Mouse (Mus musculus): ENCODE results near the gene Scrn2.

Gene Scrn2

DNA sequence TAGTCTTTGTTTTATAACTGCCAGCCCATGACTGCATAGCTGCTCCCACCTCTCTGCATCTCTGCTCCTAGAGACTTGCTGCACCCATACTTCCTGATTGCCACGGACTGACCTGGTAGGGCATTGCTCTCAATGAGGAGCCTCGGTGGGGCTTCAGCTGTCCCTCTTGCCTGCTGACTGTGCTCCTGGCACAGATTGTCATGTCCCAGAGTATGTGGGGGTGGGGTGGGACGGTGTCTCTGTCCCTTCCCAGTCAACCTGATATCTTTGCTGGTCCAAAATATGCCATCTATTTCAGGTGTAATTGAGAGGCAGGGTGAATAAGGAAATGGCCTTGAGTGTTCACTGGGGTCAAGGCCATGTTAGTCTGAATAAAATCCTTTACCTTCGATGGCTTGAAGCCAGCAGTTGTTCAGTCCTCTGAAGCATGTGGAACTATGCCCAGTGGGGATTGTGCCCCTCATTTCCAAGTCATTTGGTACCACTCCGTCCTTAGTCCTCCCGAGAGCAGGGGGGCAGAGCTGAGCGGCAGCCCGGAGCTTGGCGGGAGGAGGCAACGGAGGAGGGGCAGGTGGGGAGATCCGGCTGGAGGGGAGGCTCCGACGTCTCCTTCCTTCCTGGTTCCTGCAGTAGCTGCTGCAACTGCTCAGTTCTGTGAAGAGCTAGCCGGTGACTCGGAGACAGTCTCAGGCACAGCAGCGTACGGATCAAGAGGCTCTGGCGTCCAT lies 20.6 kb downstream of the Scrn2 start, which contains the start of gene Osbpl7:
TSS of gene Osbpl7 (plus strand) at position 413 of the 728 bp plus-strand sequence.
- in situ Hi-C loops (cut with MboI), result no loop called here

GRCm38 (mm10) chr11:97050944-97051586 lies 21.3 kb downstream of the Scrn2 start:
- in situ Hi-C loops (cut with MboI), result no loop called here

GRCm38 (mm10) chr11:97052219-97052646 lies 22.5 kb downstream of the Scrn2 start:
- in situ Hi-C loops (cut with MboI), result no loop called here

GRCm38 (mm10) chr11:97063274-97063920 lies 33.7 kb downstream of the Scrn2 start:
- in situ Hi-C loops (cut with MboI), result no loop called here

DNA sequence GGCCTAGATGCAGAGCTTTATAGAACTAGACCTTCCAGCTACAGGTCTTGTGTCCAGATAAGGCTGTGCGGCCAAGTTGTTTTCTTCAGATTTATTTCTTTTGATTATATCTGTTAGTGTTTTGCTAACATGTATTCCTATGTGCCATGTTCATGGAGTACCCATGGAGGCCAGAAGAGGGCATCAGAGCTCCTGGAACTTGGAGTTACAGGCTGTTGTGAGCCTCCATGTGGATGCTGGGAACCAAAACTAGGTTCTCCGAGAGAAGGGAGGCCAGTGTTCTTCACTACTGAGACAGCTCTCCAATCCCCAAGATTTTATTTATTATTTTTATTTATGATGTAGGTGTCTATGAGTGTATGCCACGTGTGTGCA lies 34.2 kb downstream of the Scrn2 start:
- in situ Hi-C loops (cut with MboI), result no loop called here

GRCm38 (mm10) chr11:97065538-97066295 lies 36.0 kb downstream of the Scrn2 start:
- in situ Hi-C loops (cut with MboI), result no loop called here

DNA sequence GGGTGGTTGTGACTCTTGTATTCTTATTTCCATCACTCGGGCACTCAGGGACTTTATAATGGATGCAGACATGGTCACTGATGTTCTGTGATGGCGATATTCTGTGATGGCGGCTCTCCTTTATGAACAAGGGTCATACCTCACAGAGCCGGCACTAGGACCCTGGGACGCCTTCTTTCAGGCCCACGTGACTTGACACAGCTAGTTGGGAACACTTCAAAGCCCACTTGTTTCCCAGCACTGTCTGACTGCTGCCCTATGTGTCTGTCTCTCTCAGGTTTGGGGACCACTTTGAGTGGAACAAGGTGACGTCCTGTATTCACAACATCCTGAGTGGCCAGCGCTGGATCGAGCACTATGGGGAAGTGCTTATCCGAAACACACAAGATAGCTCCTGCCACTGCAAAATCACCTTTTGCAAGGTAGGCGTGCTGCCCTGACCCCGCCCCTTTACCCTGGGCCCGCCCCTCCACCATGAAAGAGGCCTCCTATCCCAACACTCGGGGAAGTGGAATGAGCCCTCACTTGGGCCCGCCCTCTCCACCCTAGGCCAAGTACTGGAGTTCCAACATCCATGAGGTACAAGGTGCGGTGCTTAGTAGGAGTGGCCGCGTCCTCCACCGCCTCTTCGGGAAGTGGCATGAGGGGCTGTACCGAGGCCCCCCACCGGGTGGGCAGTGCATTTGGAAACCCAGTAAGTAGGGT lies 37.1 kb downstream of the Scrn2 start:
- in situ Hi-C loops (cut with MboI), result no loop called here

GRCm38 (mm10) chr11:97069333-97069732 lies 39.6 kb downstream of the Scrn2 start:
- in situ Hi-C loops (cut with MboI), result no loop called here

GRCm38 (mm10) chr11:97069770-97070169 lies 40.0 kb downstream of the Scrn2 start:
- in situ Hi-C loops (cut with MboI), result no loop called here

- in situ Hi-C loops (cut with MboI), result no loop called here
These were observed 41.4 kb downstream of the Scrn2 start for GRCm38 (mm10) chr11:97071129-97071528.

DNA sequence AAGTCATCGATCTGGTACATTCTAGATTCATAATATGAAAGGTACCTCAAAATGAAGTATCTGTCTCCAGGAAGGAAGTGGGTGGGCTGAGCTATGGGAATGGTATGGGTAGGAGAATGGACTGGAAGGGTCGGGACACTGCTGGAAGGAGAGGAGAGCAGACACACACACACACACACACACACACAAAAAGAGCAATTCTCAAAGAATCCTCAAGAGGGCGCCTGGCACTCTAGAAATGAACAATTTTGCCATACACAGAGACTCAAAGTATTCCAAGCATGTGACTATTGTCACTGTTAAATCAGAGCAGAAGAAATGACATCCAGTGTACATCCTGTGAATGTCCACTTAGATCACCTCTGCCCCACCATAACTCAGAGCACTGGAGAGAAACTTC lies 42.8 kb downstream of the Scrn2 start:
- in situ Hi-C loops (cut with MboI), result no loop called here

GRCm38 (mm10) chr11:97074235-97074634 lies 44.5 kb downstream of the Scrn2 start:
- in situ Hi-C loops (cut with MboI), result no loop called here

DNA sequence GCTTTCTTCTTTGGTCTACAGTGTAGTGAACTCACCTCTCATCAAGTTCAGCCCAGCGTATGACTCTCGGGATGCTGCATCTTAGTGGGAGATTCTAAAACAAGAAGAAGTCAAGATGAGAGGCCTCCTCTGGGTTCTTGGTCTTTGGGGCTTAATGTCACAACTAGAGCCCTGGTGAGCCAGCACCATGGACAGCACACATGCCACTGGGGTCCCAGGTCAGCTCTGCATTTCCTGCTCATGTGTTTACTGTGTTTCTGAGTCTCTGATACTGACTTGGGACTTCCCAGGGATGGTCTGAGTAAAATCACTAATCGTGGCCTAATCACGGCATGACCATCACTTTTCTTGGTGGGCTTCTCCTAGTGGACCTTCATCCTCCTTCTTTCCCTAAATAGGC lies 49.0 kb downstream of the Scrn2 start:
- in situ Hi-C loops (cut with MboI), result no loop called here

DNA sequence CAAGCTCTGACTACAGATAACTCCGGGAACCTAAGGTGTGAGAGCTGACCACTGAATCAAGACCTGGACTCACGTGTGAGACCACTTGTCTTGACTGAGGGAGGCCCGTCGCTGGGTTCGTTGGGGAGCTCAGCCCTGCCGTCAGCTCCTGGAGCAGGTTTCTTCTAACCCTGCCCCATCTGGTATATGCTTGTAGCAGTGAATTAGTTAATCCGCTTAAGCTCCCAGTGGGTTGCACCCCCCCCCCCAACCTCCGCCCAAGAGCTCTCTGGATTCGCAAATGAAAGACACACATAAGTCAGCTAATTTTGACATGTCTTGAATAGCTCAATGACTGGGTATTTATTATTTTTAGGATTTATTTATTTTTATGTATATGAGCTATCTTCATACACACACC lies 50.6 kb downstream of the Scrn2 start:
- in situ Hi-C loops (cut with MboI), result no loop called here

DNA sequence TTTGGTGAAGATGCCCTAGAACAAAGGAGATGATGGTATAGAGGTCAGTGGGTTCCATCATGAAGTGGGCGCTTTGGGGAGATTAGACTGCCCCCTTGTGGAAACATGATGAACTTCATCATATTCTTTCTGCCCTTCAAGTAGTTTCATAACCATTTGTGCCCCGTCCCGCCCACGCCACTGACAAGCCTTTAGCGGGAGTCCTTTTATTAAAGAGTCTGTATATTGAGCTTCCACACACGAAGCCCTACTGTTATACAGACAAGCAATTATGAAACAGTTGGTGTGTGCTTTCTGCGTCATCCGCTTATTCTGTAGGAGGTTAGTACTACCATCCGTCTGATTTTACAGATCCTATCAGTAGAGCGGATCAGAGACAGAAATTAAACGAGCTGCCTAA lies 53.2 kb downstream of the Scrn2 start:
- in situ Hi-C loops (cut with MboI), result no loop called here

Data from mature B cell (primary cell).